Mouse (Mus musculus): ENCODE data around the gene Arhgap44.

Arhgap44 gene

GRCm38 (mm10) chr11:65157966-65158657, 4.6 kb downstream of the Arhgap44 start:
- TF ChIP-seq CTCF (conservative IDR thresholded peaks at IDR 0.05; ENCODE audit: low read length), result no peak
- no peak for TF ChIP-seq POU5F1 (IDR thresholded peaks at IDR 0.05; ENCODE audit: borderline replicate concordance, low read length)
- no peak for TF ChIP-seq NANOG (IDR thresholded peaks at IDR 0.05; ENCODE audit: borderline replicate concordance, low read length)

GRCm38 (mm10) chr11:65153006-65153405, 9.8 kb downstream of the Arhgap44 start:
- Histone ChIP-seq H3K27me3 (ENCODE audit: insufficient read depth, low read length) (no peaks in the 10 kb centered on the region), H3K9me3 (ENCODE audit: low read length) (no peaks in the 10 kb centered on the region), H3K4me3 (replicated peaks; ENCODE audit: low read length) (no peak overlapping the region), H3K4me1 (replicated peaks; ENCODE audit: low read depth, low read length) (peaks cover 35% of the 10 kb centered on the region), H3K36me3 (ENCODE audit: insufficient read depth, low read length) (peaks cover 14% of the 10 kb centered on the region)
- TF ChIP-seq CTCF (conservative IDR thresholded peaks at IDR 0.05; ENCODE audit: low read length), result no peak
- no peak for TF ChIP-seq NANOG (IDR thresholded peaks at IDR 0.05; ENCODE audit: borderline replicate concordance, low read length)
- no peak for TF ChIP-seq POU5F1 (IDR thresholded peaks at IDR 0.05; ENCODE audit: borderline replicate concordance, low read length)

More at GRCm38 (mm10) chr11:65157966-65158657, 4.6 kb downstream of the Arhgap44 start:
- peaks cover 31% of the 10 kb centered on the region for H3K4me1 ChIP-seq (replicated peaks; ENCODE audit: low read depth, low read length)
- H3K9me3 ChIP-seq (ENCODE audit: low read length), result no peaks in the 10 kb centered on the region
- H3K4me3 ChIP-seq (replicated peaks; ENCODE audit: low read length), result peak overlapping the region; percentile 73
- no peaks in the 10 kb centered on the region for H3K36me3 ChIP-seq (ENCODE audit: insufficient read depth, low read length)
- H3K27me3 ChIP-seq (ENCODE audit: insufficient read depth, low read length), result no peaks in the 10 kb centered on the region

- Histone ChIP-seq H3K9me3 (ENCODE audit: low read length) (no peaks in the 10 kb centered on the region), H3K27me3 (ENCODE audit: insufficient read depth, low read length) (no peaks in the 10 kb centered on the region), H3K4me3 (replicated peaks; ENCODE audit: low read length) (no peak overlapping the region), H3K36me3 (ENCODE audit: insufficient read depth, low read length) (peaks cover 16% of the 10 kb centered on the region), H3K4me1 (replicated peaks; ENCODE audit: low read depth, low read length) (peaks cover 57% of the 10 kb centered on the region)
- TF ChIP-seq NANOG (IDR thresholded peaks at IDR 0.05; ENCODE audit: borderline replicate concordance, low read length) (no peak), POU5F1 (IDR thresholded peaks at IDR 0.05; ENCODE audit: borderline replicate concordance, low read length) (no peak), CTCF (conservative IDR thresholded peaks at IDR 0.05; ENCODE audit: low read length) (no peak)
Measured at GRCm38 (mm10) chr11:65148441-65148840, 14.3 kb downstream of the Arhgap44 start.

GRCm38 (mm10) chr11:65142838-65143417, 19.8 kb downstream of the Arhgap44 start:
- Histone ChIP-seq H3K4me1 (replicated peaks; ENCODE audit: low read depth, low read length) (peaks cover 53% of the 10 kb centered on the region), H3K36me3 (ENCODE audit: insufficient read depth, low read length) (0 out of 2 replicates have a peak, but pooled peaks cover 2% of the 10 kb centered on the region), H3K9me3 (ENCODE audit: low read length) (no peaks in the 10 kb centered on the region), H3K27me3 (ENCODE audit: insufficient read depth, low read length) (no peaks in the 10 kb centered on the region), H3K4me3 (replicated peaks; ENCODE audit: low read length) (no peak overlapping the region)
- no peak for TF ChIP-seq NANOG (IDR thresholded peaks at IDR 0.05; ENCODE audit: borderline replicate concordance, low read length)
- TF ChIP-seq POU5F1 (IDR thresholded peaks at IDR 0.05; ENCODE audit: borderline replicate concordance, low read length), result no peak
- no peak for TF ChIP-seq CTCF (conservative IDR thresholded peaks at IDR 0.05; ENCODE audit: low read length)

- Histone ChIP-seq H3K27me3 (ENCODE audit: insufficient read depth, low read length) (no peaks in the 10 kb centered on the region), H3K9me3 (ENCODE audit: low read length) (no peaks in the 10 kb centered on the region), H3K36me3 (ENCODE audit: insufficient read depth, low read length) (peaks cover 6% of the 10 kb centered on the region), H3K4me1 (replicated peaks; ENCODE audit: low read depth, low read length) (peaks cover 34% of the 10 kb centered on the region), H3K4me3 (replicated peaks; ENCODE audit: low read length) (no peak overlapping the region)
- TF ChIP-seq NANOG (IDR thresholded peaks at IDR 0.05; ENCODE audit: borderline replicate concordance, low read length), result no peak
- TF ChIP-seq CTCF (conservative IDR thresholded peaks at IDR 0.05; ENCODE audit: low read length), result no peak
- TF ChIP-seq POU5F1 (IDR thresholded peaks at IDR 0.05; ENCODE audit: borderline replicate concordance, low read length), result no peak
Measured at GRCm38 (mm10) chr11:65139030-65139429, 23.7 kb downstream of the Arhgap44 start.

GRCm38 (mm10) chr11:65137145-65137652, 25.6 kb downstream of the Arhgap44 start:
- no peak for TF ChIP-seq POU5F1 (IDR thresholded peaks at IDR 0.05; ENCODE audit: borderline replicate concordance, low read length)
- no peak for TF ChIP-seq CTCF (conservative IDR thresholded peaks at IDR 0.05; ENCODE audit: low read length)
- TF ChIP-seq NANOG (IDR thresholded peaks at IDR 0.05; ENCODE audit: borderline replicate concordance, low read length), result no peak
- no peaks in the 10 kb centered on the region for H3K27me3 ChIP-seq (ENCODE audit: insufficient read depth, low read length)
- no peaks in the 10 kb centered on the region for H3K9me3 ChIP-seq (ENCODE audit: low read length)
- H3K36me3 ChIP-seq (ENCODE audit: insufficient read depth, low read length), result peaks cover 6% of the 10 kb centered on the region
- H3K4me3 ChIP-seq (replicated peaks; ENCODE audit: low read length), result no peak overlapping the region
- H3K4me1 ChIP-seq (replicated peaks; ENCODE audit: low read depth, low read length), result peaks cover 20% of the 10 kb centered on the region

- no peak overlapping the region for H3K4me3 ChIP-seq (replicated peaks; ENCODE audit: low read length)
- H3K36me3 ChIP-seq (ENCODE audit: insufficient read depth, low read length), result peaks cover 6% of the 10 kb centered on the region
- no peak for TF ChIP-seq CTCF (conservative IDR thresholded peaks at IDR 0.05; ENCODE audit: low read length)
- no peak for TF ChIP-seq POU5F1 (IDR thresholded peaks at IDR 0.05; ENCODE audit: borderline replicate concordance, low read length)
- no peak for TF ChIP-seq NANOG (IDR thresholded peaks at IDR 0.05; ENCODE audit: borderline replicate concordance, low read length)
- peaks cover 24% of the 10 kb centered on the region for H3K4me1 ChIP-seq (replicated peaks; ENCODE audit: low read depth, low read length)
- no peaks in the 10 kb centered on the region for H3K27me3 ChIP-seq (ENCODE audit: insufficient read depth, low read length)
- no peaks in the 10 kb centered on the region for H3K9me3 ChIP-seq (ENCODE audit: low read length)
Measured at GRCm38 (mm10) chr11:65135251-65135739, 27.5 kb downstream of the Arhgap44 start.

GRCm38 (mm10) chr11:65133661-65134060, 29.1 kb downstream of the Arhgap44 start:
- no peak for TF ChIP-seq NANOG (IDR thresholded peaks at IDR 0.05; ENCODE audit: borderline replicate concordance, low read length)
- no peak for TF ChIP-seq CTCF (conservative IDR thresholded peaks at IDR 0.05; ENCODE audit: low read length)
- TF ChIP-seq POU5F1 (IDR thresholded peaks at IDR 0.05; ENCODE audit: borderline replicate concordance, low read length), result no peak
- Histone ChIP-seq H3K9me3 (ENCODE audit: low read length) (no peaks in the 10 kb centered on the region), H3K36me3 (ENCODE audit: insufficient read depth, low read length) (peaks cover 6% of the 10 kb centered on the region), H3K4me3 (replicated peaks; ENCODE audit: low read length) (no peak overlapping the region), H3K4me1 (replicated peaks; ENCODE audit: low read depth, low read length) (peaks cover 24% of the 10 kb centered on the region), H3K27me3 (ENCODE audit: insufficient read depth, low read length) (no peaks in the 10 kb centered on the region)
